ENCODE assay signal across 19 mouse cellular contexts in genomic region chr13:55761486-55761885, GRCm38 (mm10). TPM values are rescaled to one million over a fixed set of nuclear protein-coding genes. Genes with fewer than 3 reads are reported as not detected.
"Had no signal": no experiment of that assay in that cellular context is flagged by ENCODE, and none has a peak within 500 bp of the region (broad histone marks: within the 10 kb centered on the region; RNA-seq: fewer than 3 reads in every experiment).

No protein-coding gene starts in this region.

- ATAC-seq: liver, embryonic 12.5 days; midbrain, embryonic 15.5 days had no signal

- DNase-seq: kidney, adult 2 months; kidney, postnatal 36 days; left cerebral cortex, postnatal 4 days; lung, embryonic 14.5 days; lung, postnatal 10 days; lung, postnatal 4 days; right cerebral cortex, adult 18-20 months; right cerebral cortex, postnatal 25 days; thymus, postnatal 36 days had no signal

- H3K4me2 ChIP-seq: limb, embryonic 15.5 days; liver, embryonic 12.5 days; lung, embryonic 14.5 days; midbrain, embryonic 15.5 days; neural tube, embryonic 13.5 days had no signal

- H3K9ac ChIP-seq: limb, embryonic 15.5 days; liver, embryonic 12.5 days; lung, embryonic 14.5 days; midbrain, embryonic 15.5 days; neural tube, embryonic 13.5 days had no signal

- H3K27ac ChIP-seq: layer of hippocampus, adult 2 months; limb, embryonic 15.5 days; liver, embryonic 12.5 days; midbrain, embryonic 10.5 days; midbrain, embryonic 15.5 days; neural tube, embryonic 13.5 days had no signal

- H3K27me3 ChIP-seq: limb, embryonic 15.5 days; liver, embryonic 12.5 days; midbrain, embryonic 15.5 days; neural tube, embryonic 13.5 days had no signal

- H3K4me3 ChIP-seq: layer of hippocampus, adult 2 months; limb, embryonic 15.5 days; liver, embryonic 12.5 days; midbrain, embryonic 10.5 days; midbrain, embryonic 15.5 days; neural tube, embryonic 13.5 days had no signal

- H3K36me3 ChIP-seq: limb, embryonic 15.5 days; liver, embryonic 12.5 days; midbrain, embryonic 10.5 days; midbrain, embryonic 15.5 days; neural tube, embryonic 13.5 days had no signal

- H3K4me1 ChIP-seq: midbrain, embryonic 15.5 days had no signal

- H3K9me3 ChIP-seq: limb, embryonic 15.5 days; liver, embryonic 12.5 days; midbrain, embryonic 10.5 days; midbrain, embryonic 15.5 days; neural tube, embryonic 13.5 days had no signal

RNA-seq across cellular contexts. Expression of gene Catsper3, which starts 22.9 kb away (rescaled TPM):
- total RNA-seq: left cerebral cortex, postnatal 10 days; megakaryocyte, adult 5-6 weeks had no signal
- polyA plus RNA-seq: liver, embryonic 12.5 days; liver, embryonic 16.5 days; midbrain, embryonic 10.5 days; neural tube, embryonic 13.5 days; small intestine, adult 2 months had no signal
